Mouse (Mus musculus) liver, adult 2 months (tissue): ENCODE measurements around the gene Rab44. TPM values are rescaled to one million over a fixed set of nuclear protein-coding genes. Genes with fewer than 3 reads are reported as not detected.

Experiments
- DNase-seq: peaks from one replicate; pipeline ENCODE4 v3.0.0-alpha.2; 2011; ENCODE audit warnings: low read depth, low spot score; ENCODE audit errors: extremely low read depth
- H3K27ac ChIP-seq: fragments of 200-500 bp; replicated peaks from 2 replicates; pipeline ENCODE4 v1.5.1; 2012; ENCODE audit warnings: low read depth, mild to moderate bottlenecking, control low read depth, inconsistent platforms, low read length; ENCODE audit not compliant: insufficient read depth
- H3K27me3 ChIP-seq: fragments of 200-500 bp; 2 replicates; pipeline ENCODE4 v1.6.1; 2012; ENCODE audit warnings: mild to moderate bottlenecking, moderate library complexity, low read length, inconsistent platforms; ENCODE audit not compliant: control insufficient read depth, insufficient read depth
- H3K36me3 ChIP-seq: fragments of 200-500 bp; 2 replicates; pipeline ENCODE4 v1.6.1; 2012; ENCODE audit warnings: low read length, inconsistent platforms; ENCODE audit not compliant: control insufficient read depth, insufficient read depth
- H3K4me1 ChIP-seq: fragments of 200-500 bp; 2 replicates; pipeline ENCODE4 v1.6.1; 2011; ENCODE audit warnings: low read length; ENCODE audit not compliant: control insufficient read depth, insufficient read depth
- H3K4me3 ChIP-seq: fragments of 200-500 bp; 2 replicates; pipeline ENCODE4 v1.5.1; 2011; ENCODE audit warnings: low read depth, mild to moderate bottlenecking, control low read depth, low read length, moderate library complexity; ENCODE audit not compliant: insufficient read depth
- H3K79me2 ChIP-seq: fragments of 200-500 bp; 2 replicates; pipeline ENCODE4 v1.6.1; 2012; ENCODE audit warnings: inconsistent platforms, mild to moderate bottlenecking, low read length, moderate library complexity; ENCODE audit not compliant: control insufficient read depth, insufficient read depth
- H3K9ac ChIP-seq: fragments of 200-500 bp; 2 replicates; pipeline ENCODE4 v1.6.1; 2012; ENCODE audit warnings: low read depth, mild to moderate bottlenecking, control low read depth, inconsistent platforms, low read length
- CTCF ChIP-seq: fragments of 200-500 bp; IDR thresholded peaks from 2 replicates; pipeline ENCODE4 v1.5.1; 2011; ENCODE audit warnings: low read depth, low read length, control low read depth
- POLR2A ChIP-seq: fragments of 200-500 bp; IDR thresholded peaks from 2 replicates; pipeline ENCODE4 v1.6.1; 2011; ENCODE audit warnings: low read length, control low read depth; ENCODE audit not compliant: insufficient read depth; ENCODE audit errors: extremely low read depth
- WGBS: fragments of 180-500 bp; shearing (Covaris S2); methylation state at CpG from one replicate; pipeline ENCODE4 v1.1.7; 2018; 5-methylcytosine and 5-hydroxymethylcytosine counted together
- polyA plus RNA-seq: library from polyadenylated mRNA; depleted of rRNA; stranded (reverse); fragments of >200 nt; gene quantifications from 2 replicates; pipeline ENCODE4 v1.2.3, GENCODE M21; 2012
- total RNA-seq: library from RNA; depleted of rRNA; stranded (reverse); fragments of >200 nt; gene quantifications from 2 replicates; pipeline ENCODE4 v1.2.3, GENCODE M21; 2014

Rab44 gene
- total and polyA plus RNA-seq, 2 experiments = 0.15 TPM; not detected in 1

DNA sequence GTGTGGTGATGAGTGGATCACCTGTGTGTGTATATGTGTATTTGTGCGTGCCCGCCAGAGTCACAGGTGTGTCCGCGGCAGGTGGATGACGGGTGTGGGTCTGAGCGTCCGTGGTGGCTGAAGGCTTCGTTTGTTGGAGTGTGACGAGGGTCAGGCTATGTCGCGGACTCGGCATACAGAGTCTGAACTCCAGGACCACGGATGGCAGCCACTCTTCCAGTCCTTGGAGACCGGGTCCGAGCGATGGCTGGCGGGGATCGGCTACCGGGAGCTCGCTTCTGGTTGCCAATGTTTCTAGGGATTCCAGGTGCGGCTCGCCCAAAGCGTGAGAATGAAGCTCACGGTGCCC, 20.0 kb upstream of the Rab44 start:
- WGBS = 1% methylated on average over 24 of the region's 24 CpGs
- Histone ChIP-seq H3K27ac (no peak overlapping the region), H3K4me1 (peaks cover 5% of the 10 kb centered on the region), H3K4me3 (peak overlapping the region; percentile 59), H3K79me2 (no peaks in the 10 kb centered on the region; the same call in 1 of the 2 replicates), H3K36me3 (no peaks in the 10 kb centered on the region), H3K9ac (no peak overlapping the region), H3K27me3 (no peaks in the 10 kb centered on the region)
- TF ChIP-seq CTCF (no peak), POLR2A (no peak)
- DNase-seq = no peak

GRCm38 (mm10) chr17:29094310-29095181, 19.4 kb upstream of the Rab44 start:
- Histone ChIP-seq H3K36me3 (no peaks in the 10 kb centered on the region), H3K4me1 (peaks cover 5% of the 10 kb centered on the region), H3K4me3 (peak overlapping the region; percentile 59), H3K27me3 (no peaks in the 10 kb centered on the region), H3K27ac (no peak overlapping the region), H3K79me2 (no peaks in the 10 kb centered on the region; the same call in 1 of the 2 replicates), H3K9ac (peak overlapping the region; percentile 47)
- under 1% methylated on average over 71 of the region's 71 CpGs for WGBS
- TF ChIP-seq CTCF (no peak), POLR2A (no peak)
- peak; percentile 68 for DNase-seq

GRCm38 (mm10) chr17:29095201-29095733, 18.7 kb upstream of the Rab44 start:
- peak; percentile 58 for DNase-seq
- H3K27me3 ChIP-seq = no peaks in the 10 kb centered on the region
- no peaks in the 10 kb centered on the region for H3K36me3 ChIP-seq
- WGBS = under 1% methylated on average over 43 of the region's 44 CpGs
- H3K27ac ChIP-seq = 0 out of 2 replicates have a peak overlapping the region, but pooled peaks have one; percentile 4
- TF ChIP-seq POLR2A (no peak), CTCF (peak; percentile 97)
- no peaks in the 10 kb centered on the region; the same call in 1 of the 2 replicates for H3K79me2 ChIP-seq
- H3K9ac ChIP-seq = peak overlapping the region; percentile 21
- peaks cover 5% of the 10 kb centered on the region for H3K4me1 ChIP-seq
- H3K4me3 ChIP-seq = peak overlapping the region; percentile 59

GRCm38 (mm10) chr17:29096245-29096644, 17.7 kb upstream of the Rab44 start:
- 94% methylated on average over 6 of the region's 6 CpGs for WGBS
- H3K4me3 ChIP-seq = no peak overlapping the region
- H3K27me3 ChIP-seq = no peaks in the 10 kb centered on the region
- no peak overlapping the region for H3K27ac ChIP-seq
- no peak overlapping the region for H3K9ac ChIP-seq
- H3K79me2 ChIP-seq = no peaks in the 10 kb centered on the region; the same call in 1 of the 2 replicates
- no peak for TF ChIP-seq CTCF
- no peak for TF ChIP-seq POLR2A
- no peak for DNase-seq
- no peaks in the 10 kb centered on the region for H3K36me3 ChIP-seq
- peaks cover 5% of the 10 kb centered on the region for H3K4me1 ChIP-seq

- DNase-seq = no peak
- WGBS = 90% methylated on average over 7 of the region's 7 CpGs
These were observed 16.9 kb upstream of the Rab44 start for GRCm38 (mm10) chr17:29096851-29097561.

GRCm38 (mm10) chr17:29098291-29098690, 15.7 kb upstream of the Rab44 start:
- peaks cover 5% of the 10 kb centered on the region for H3K4me1 ChIP-seq
- no peak for TF ChIP-seq CTCF
- TF ChIP-seq POLR2A = no peak
- no peak overlapping the region for H3K4me3 ChIP-seq
- H3K79me2 ChIP-seq = no peaks in the 10 kb centered on the region; the same call in 1 of the 2 replicates
- 96% methylated on average over 24 of the region's 24 CpGs for whole genome bisulfite sequencing
- no peaks in the 10 kb centered on the region for H3K27me3 ChIP-seq
- no peak overlapping the region for H3K27ac ChIP-seq
- no peaks in the 10 kb centered on the region for H3K36me3 ChIP-seq
- no peak for DNase-seq
- H3K9ac ChIP-seq = no peak overlapping the region

More at GRCm38 (mm10) chr17:29096851-29097561, 16.9 kb upstream of the Rab44 start:
- TF ChIP-seq CTCF = no peak
- no peak for TF ChIP-seq POLR2A
- H3K27ac ChIP-seq = no peak overlapping the region
- peaks cover 5% of the 10 kb centered on the region for H3K4me1 ChIP-seq
- H3K79me2 ChIP-seq = no peaks in the 10 kb centered on the region; the same call in 1 of the 2 replicates
- no peak overlapping the region for H3K4me3 ChIP-seq
- H3K9ac ChIP-seq = no peak overlapping the region
- H3K27me3 ChIP-seq = no peaks in the 10 kb centered on the region
- H3K36me3 ChIP-seq = no peaks in the 10 kb centered on the region
